Mouse (Mus musculus) lung, embryonic 16.5 days (tissue): ENCODE results near the gene Psmb11. TPM values are rescaled to one million over a fixed set of nuclear protein-coding genes. Genes with fewer than 3 reads are reported as not detected.

ENCODE experiments used
- ATAC-seq: fragments of 200-750 bp; cut with Nextera tagmentation; 2 replicates; pipeline ENCODE4 v1.8.0; 2017; ENCODE audit warnings: low read depth, mild to moderate bottlenecking, moderate library complexity
- H3K27ac ChIP-seq: fragments of 300-500 bp; sonication (generic); 2 replicates; pipeline ENCODE4 v1.5.1; 2014; ENCODE audit warnings: mild to moderate bottlenecking, control low read depth, low read length
- H3K27me3 ChIP-seq: fragments of 300-500 bp; sonication (generic); 2 replicates; pipeline ENCODE4 v1.6.1; 2014; ENCODE audit warnings: low read depth, low read length, mixed read lengths; ENCODE audit not compliant: control insufficient read depth, insufficient read depth
- H3K36me3 ChIP-seq: fragments of 300-500 bp; sonication (generic); 2 replicates; pipeline ENCODE4 v1.6.1; 2014; ENCODE audit warnings: low read length; ENCODE audit not compliant: control insufficient read depth, insufficient read depth
- H3K4me1 ChIP-seq: fragments of 300-500 bp; sonication (generic); replicated peaks from 2 replicates; pipeline ENCODE4 v1.6.1; 2014; ENCODE audit warnings: low read length, mixed read lengths; ENCODE audit not compliant: control insufficient read depth, insufficient read depth
- H3K4me2 ChIP-seq: fragments of 300-500 bp; sonication (generic); 2 replicates; pipeline ENCODE4 v1.6.1; 2014; ENCODE audit warnings: low read depth, low read length, control low read depth
- H3K4me3 ChIP-seq: fragments of 300-500 bp; sonication (generic); 2 replicates; pipeline ENCODE4 v1.5.1; 2014; ENCODE audit warnings: mild to moderate bottlenecking, low read length, control low read depth
- H3K9ac ChIP-seq: fragments of 300-500 bp; sonication (generic); 2 replicates; pipeline ENCODE4 v1.6.1; 2014; ENCODE audit warnings: low read length, control low read depth
- H3K9me3 ChIP-seq: fragments of 300-500 bp; sonication (generic); 2 replicates; pipeline ENCODE4 v1.6.1; 2016; ENCODE audit warnings: low read length; ENCODE audit not compliant: control insufficient read depth
- WGBS: fragments of 180-500 bp; shearing (Covaris S2); extraction: QIAGEN DNeasy Blood & Tissue Kit; methylation state at CpG from one replicate; pipeline ENCODE4 v1.1.7; 2014; 5-methylcytosine and 5-hydroxymethylcytosine counted together
- polyA plus RNA-seq: library from polyadenylated mRNA; unstranded; fragments of >200 nt; fragmentation: Nextera tagmentation; extraction: Ambion mirVana; gene quantifications from 2 replicates; pipeline ENCODE4 v1.2.1, GENCODE M21; 2015

Gene Psmb11
- polyA plus RNA-seq, 1 experiment from 2014 or later: 1.2 TPM

DNA sequence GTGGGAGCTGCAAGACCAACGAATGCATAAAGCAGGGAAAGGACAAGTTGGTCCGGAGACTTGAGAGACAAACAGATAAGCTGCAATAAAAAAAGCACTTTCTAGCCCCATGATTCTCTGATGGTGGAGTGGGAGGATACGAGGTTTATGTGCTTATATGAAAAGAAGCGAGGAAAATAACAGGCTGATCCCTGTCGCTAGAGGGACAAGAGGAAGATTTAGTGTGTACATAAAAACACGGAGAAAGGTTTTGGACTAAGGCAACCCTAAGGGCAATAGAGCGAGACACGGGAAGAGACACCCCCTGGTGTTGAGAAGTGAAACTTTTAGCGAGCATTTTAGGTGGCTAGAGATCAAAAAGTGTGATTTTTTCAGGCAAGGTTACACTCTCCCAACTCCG is 43.2 kb upstream of the Psmb11 start:
- peak overlapping the region; percentile 98 for H3K9ac ChIP-seq
- ATAC-seq: peak; percentile 24; the same call in 1 of the 2 replicates
- no peaks in the 10 kb centered on the region for H3K9me3 ChIP-seq
- peaks cover 30% of the 10 kb centered on the region for H3K4me1 ChIP-seq
- no peaks in the 10 kb centered on the region for H3K27me3 ChIP-seq
- H3K27ac ChIP-seq: peak overlapping the region; percentile 96
- 1% methylated on average over 10 of the region's 10 CpGs for WGBS
- peak overlapping the region; percentile 82 for H3K4me2 ChIP-seq
- peaks cover 2% of the 10 kb centered on the region; the same call in 1 of the 2 replicates for H3K36me3 ChIP-seq
- peak overlapping the region; percentile 94 for H3K4me3 ChIP-seq

DNA sequence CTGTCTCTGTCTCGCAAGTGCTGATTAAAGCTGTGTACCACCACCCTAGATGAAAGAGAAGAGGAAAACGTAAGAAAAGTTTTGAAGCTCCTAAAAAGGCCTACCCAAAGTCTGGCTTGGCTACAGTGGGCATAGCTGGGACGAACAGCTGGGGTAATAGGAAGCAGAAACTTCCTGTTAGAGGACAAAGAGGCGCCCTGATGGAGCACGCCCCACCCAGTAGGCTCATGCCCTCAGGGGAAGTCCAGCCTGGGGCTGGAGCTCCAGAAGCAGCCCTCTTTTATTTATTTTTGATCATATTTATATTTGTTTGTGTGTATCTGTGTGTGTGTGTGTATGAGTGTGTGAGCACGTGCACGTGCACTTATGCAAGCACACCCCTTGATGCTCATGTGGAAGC is 41.6 kb upstream of the Psmb11 start:
- no peak overlapping the region for H3K9ac ChIP-seq
- WGBS: 74% methylated on average over 7 of the region's 7 CpGs
- H3K27ac ChIP-seq: no peak overlapping the region
- no peaks in the 10 kb centered on the region for H3K9me3 ChIP-seq
- H3K27me3 ChIP-seq: no peaks in the 10 kb centered on the region
- no peak overlapping the region for H3K4me2 ChIP-seq
- peaks cover 3% of the 10 kb centered on the region; the same call in 1 of the 2 replicates for H3K36me3 ChIP-seq
- H3K4me3 ChIP-seq: no peak overlapping the region
- no peak for ATAC-seq
- H3K4me1 ChIP-seq: peaks cover 14% of the 10 kb centered on the region

DNA sequence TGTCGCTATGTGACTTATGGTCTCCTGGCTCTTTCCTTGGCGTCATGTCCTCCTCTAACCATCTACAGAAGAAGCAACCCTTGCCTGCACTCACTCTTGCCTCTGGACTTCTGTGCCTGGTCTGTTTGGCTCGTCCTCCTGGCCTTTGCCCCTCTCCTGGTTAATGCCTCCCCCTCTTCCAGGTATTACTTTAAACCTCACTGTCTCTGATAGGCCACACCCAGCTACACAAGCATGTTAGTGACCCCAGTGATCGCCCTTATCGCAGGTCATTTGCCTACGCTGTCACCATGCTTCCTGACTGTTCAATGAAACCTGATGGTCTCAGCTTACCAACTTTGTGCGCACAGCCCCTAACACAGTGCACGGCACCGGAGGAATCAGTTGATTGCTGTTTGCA is 38.7 kb upstream of the Psmb11 start:
- ATAC-seq: no peak
- peaks cover 3% of the 10 kb centered on the region; the same call in 1 of the 2 replicates for H3K36me3 ChIP-seq
- H3K4me1 ChIP-seq: peaks cover 8% of the 10 kb centered on the region
- WGBS: 88% methylated on average over 9 of the region's 9 CpGs
- H3K9ac ChIP-seq: no peak overlapping the region
- no peak overlapping the region for H3K4me3 ChIP-seq
- H3K9me3 ChIP-seq: no peaks in the 10 kb centered on the region
- H3K27me3 ChIP-seq: no peaks in the 10 kb centered on the region
- H3K27ac ChIP-seq: no peak overlapping the region
- H3K4me2 ChIP-seq: no peak overlapping the region

DNA sequence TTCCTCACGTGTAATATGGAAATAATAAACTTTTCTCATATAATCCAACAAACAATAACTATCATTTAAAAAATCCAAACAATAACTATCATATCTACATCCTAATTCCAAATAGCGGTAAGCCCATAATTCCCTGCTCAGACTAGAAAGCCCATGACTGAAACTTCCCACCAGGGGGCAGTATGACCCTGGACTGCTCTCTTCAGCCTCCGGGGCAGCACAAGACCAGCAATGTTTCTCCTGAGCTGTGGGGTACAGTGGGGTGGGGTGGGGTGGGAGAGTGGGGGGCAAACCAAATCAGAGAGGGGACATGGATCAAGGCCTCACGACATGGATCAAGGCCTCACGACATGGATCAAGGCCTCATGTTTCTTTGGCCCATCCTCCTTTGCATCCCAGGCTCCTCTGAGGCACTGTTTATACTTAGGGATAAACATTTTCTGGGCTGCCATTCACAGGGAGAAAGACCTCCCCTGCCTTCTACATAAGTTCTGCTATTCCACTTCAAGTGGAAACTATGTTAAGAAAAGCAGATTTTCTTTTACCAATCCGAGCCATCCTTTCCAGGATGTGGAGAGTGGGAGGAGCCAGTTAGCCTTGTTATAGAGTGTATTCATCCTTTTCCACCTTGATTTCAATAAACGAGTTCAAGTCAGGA is 37.4 kb upstream of the Psmb11 start:
- Histone ChIP-seq H3K9ac (no peak overlapping the region), H3K4me2 (no peak overlapping the region), H3K9me3 (no peaks in the 10 kb centered on the region), H3K4me3 (no peak overlapping the region), H3K36me3 (peaks cover 3% of the 10 kb centered on the region; the same call in 1 of the 2 replicates), H3K27ac (no peak overlapping the region), H3K4me1 (peaks cover 2% of the 10 kb centered on the region), H3K27me3 (no peaks in the 10 kb centered on the region)
- peak; percentile 62 for ATAC-seq
- 33% methylated on average over 7 of the region's 7 CpGs for whole genome bisulfite sequencing

DNA sequence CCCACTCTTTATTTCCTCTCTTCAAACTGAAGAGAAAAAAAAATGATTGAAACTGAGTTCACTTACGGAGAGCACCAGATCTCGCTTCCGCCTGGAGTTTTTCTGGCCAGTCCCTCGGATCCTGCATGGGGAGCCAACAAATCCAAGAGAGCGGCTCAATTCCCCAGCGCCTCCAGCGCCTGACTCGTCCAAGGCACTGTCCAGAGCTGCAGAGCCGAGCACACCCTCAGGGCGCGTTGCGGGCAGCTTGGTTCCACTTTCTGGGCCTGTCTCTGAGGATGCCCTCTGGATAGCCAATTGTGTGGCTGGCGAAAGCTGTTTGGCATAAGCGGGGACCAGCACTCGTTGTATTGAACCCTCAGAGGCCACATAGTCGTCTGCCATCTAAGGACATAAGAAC is 30.2 kb upstream of the Psmb11 start:
- no peaks in the 10 kb centered on the region for H3K27me3 ChIP-seq
- H3K9me3 ChIP-seq: no peaks in the 10 kb centered on the region
- peaks cover 4% of the 10 kb centered on the region; the same call in 1 of the 2 replicates for H3K4me1 ChIP-seq
- no peak overlapping the region; the same call in 1 of the 2 replicates for H3K9ac ChIP-seq
- no peak overlapping the region for H3K4me3 ChIP-seq
- H3K27ac ChIP-seq: no peak overlapping the region
- peaks cover 11% of the 10 kb centered on the region; the same call in 1 of the 2 replicates for H3K36me3 ChIP-seq
- H3K4me2 ChIP-seq: no peak overlapping the region
- 91% methylated on average over 16 of the region's 16 CpGs for WGBS
- no peak for ATAC-seq

DNA sequence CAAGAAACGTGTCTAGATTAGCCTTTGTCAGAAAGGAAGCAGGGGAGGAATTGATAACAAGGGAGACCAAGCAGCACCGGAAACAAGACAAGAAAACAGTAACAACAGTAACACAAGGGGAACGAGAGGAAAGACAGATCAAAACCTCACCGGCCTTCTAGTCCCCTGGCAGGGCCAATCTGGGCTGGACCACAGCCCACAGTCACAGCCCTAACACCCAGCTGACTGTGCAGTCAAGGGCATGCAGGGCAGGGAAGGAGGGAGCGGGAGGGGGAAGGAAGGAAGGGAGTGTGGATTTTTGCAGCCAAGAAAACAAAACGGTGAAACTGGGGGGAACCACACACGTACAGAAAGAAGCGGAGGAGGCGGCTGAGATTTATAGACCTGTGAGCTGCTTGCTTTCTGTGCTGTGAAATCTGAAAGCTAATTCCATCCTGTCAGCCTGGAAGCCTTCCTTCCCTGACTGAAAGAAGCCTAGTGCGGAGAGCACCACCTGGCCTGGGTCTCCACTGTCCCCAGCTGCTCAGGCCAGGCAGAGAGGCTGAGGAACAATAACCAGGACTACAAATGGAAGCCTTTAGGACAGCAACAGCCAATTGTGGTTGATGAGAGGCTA is 28.8 kb upstream of the Psmb11 start:
- Histone ChIP-seq H3K9me3 (no peaks in the 10 kb centered on the region), H3K4me1 (peaks cover 4% of the 10 kb centered on the region; the same call in 1 of the 2 replicates), H3K4me3 (no peak overlapping the region), H3K36me3 (peaks cover 13% of the 10 kb centered on the region; the same call in 1 of the 2 replicates), H3K4me2 (no peak overlapping the region), H3K27ac (peak overlapping the region; percentile 49; the same call in 1 of the 2 replicates), H3K9ac (peak overlapping the region; percentile 36; the same call in 1 of the 2 replicates), H3K27me3 (no peaks in the 10 kb centered on the region)
- 54% methylated on average over 10 of the region's 10 CpGs for WGBS
- peak; percentile 41; the same call in 1 of the 2 replicates for ATAC-seq

DNA sequence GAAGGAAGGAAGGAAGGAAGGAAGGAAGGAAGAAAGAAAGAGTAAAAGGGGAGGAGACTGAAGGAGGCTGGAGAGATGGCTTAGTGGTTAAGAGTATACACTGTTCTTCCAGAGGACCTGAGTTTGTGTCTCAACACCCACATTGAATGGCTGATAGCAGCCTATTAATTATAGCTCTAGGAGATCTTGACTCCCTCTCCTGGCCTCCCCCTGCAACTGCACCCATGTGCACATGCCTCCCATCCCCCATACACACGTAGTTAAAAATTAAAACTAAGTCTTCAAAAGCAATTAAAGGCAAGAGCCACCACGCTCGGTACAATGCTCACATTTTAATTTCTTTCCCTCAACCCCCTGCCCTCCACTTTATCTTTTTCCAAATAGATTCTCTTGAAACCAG is 27.2 kb upstream of the Psmb11 start:
- Histone ChIP-seq H3K36me3 (peaks cover 14% of the 10 kb centered on the region; the same call in 1 of the 2 replicates), H3K27ac (no peak overlapping the region), H3K4me3 (no peak overlapping the region), H3K4me1 (peaks cover 4% of the 10 kb centered on the region; the same call in 1 of the 2 replicates), H3K27me3 (no peaks in the 10 kb centered on the region), H3K9ac (no peak overlapping the region), H3K9me3 (no peaks in the 10 kb centered on the region), H3K4me2 (no peak overlapping the region)
- WGBS: 90% methylated on average over 3 of the region's 3 CpGs
- no peak for ATAC-seq

DNA sequence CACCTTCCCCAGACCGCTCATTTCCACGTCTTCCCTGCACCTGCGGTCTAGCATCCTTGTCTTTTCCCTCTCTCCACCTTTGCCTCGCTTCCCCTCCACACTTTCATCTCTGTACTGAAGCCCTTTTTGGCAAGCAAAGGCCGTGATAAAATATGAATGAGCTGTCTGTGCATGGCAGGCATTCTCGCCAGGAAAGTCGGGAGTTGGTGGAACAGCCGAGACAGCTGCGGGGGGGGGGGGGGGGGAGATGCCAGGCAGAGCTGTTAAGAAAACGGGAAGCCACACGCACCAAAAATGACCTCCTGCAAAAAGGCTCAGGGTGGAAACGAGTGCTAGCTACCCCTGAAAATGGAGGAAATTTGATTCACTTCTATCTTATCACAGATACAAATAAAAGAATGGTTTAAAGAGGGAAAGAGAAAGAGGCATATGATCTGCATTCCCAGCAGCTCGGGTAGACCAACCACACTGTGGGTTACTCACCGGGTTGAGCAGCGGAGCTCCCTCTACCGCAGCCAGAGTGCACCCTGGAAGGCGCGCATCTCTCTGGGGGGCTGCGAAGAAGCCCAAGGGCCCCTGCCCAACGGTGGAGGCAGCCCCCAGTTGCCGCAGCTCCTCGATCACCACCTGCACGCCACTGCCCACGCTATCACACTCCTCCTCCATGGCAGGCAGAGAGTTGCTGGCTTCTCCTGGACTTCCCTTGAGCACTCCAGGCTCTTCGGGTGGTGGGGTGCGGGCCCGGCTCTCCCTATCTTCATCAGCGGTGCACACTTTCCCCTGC is 26.4 kb upstream of the Psmb11 start:
- no peak overlapping the region for H3K4me3 ChIP-seq
- peaks cover 17% of the 10 kb centered on the region; the same call in 1 of the 2 replicates for H3K36me3 ChIP-seq

DNA sequence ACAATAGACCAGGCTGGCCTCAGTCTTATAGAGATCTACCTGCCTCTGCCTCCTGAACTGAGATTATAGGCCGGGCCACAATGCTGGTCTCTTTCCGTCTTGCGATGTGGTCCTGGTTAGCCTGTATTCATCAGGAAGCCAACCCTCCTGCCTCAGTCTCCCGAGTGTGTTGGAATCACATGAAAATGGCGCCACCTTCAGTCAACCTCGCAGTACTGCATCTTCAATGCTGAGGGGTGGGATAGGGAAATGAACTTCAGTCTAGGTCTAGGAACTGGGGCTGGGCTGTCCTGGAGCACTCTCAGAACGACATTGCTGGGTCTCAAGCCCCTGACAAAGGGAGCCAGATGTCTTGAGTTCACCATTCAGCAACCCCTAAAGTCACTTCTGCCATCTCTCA is 24.1 kb upstream of the Psmb11 start:
- Histone ChIP-seq H3K9ac (no peak overlapping the region), H3K4me2 (no peak overlapping the region), H3K4me1 (peaks cover 4% of the 10 kb centered on the region; the same call in 1 of the 2 replicates), H3K9me3 (no peaks in the 10 kb centered on the region), H3K27me3 (no peaks in the 10 kb centered on the region), H3K27ac (no peak overlapping the region), H3K4me3 (no peak overlapping the region), H3K36me3 (peaks cover 13% of the 10 kb centered on the region; the same call in 1 of the 2 replicates)
- no peak for ATAC-seq
- 73% methylated on average over 7 of the region's 7 CpGs for WGBS

More for the DNA sequence above, 26.4 kb upstream of the Psmb11 start:
- 63% methylated on average over 28 of the region's 28 CpGs for WGBS
- no peaks in the 10 kb centered on the region for H3K27me3 ChIP-seq
- H3K9ac ChIP-seq: no peak overlapping the region
- H3K4me1 ChIP-seq: peaks cover 4% of the 10 kb centered on the region; the same call in 1 of the 2 replicates
- H3K9me3 ChIP-seq: no peaks in the 10 kb centered on the region
- no peak overlapping the region for H3K27ac ChIP-seq
- ATAC-seq: no peak
- H3K4me2 ChIP-seq: no peak overlapping the region
